Mouse (Mus musculus): Measurements from ENCODE around the gene Ugp2.
A peak's percentile ranks its signal among the peaks of the same experiment; 100 is the strongest.
"Not testable (repeated sequence)": the region's sequence is repeated elsewhere in the genome, so short reads cannot be mapped to it uniquely, and the experiment has no call there.

Ugp2 gene

DNA sequence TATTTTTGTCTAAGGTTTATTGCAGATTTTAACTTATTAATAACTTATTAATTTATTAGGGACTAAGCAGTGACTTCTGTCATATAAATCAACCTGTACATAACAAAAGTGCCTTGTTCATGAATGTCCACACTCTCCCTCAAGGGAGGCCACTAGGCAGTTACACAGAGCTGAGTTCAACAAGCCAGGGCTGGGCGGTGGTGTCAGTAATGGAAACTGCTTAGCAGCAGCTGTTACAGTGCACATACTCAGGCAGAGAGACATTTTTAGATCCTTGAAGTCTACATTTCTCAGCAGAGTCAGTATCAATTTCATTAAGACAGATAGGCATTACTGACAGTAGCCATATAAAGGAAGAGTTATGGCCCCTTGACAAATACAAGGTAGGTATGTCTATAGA lies 33.1 kb downstream of the Ugp2 start:
- no peak for DNase-seq (ENCODE audit: low read depth, low spot score)

DNA sequence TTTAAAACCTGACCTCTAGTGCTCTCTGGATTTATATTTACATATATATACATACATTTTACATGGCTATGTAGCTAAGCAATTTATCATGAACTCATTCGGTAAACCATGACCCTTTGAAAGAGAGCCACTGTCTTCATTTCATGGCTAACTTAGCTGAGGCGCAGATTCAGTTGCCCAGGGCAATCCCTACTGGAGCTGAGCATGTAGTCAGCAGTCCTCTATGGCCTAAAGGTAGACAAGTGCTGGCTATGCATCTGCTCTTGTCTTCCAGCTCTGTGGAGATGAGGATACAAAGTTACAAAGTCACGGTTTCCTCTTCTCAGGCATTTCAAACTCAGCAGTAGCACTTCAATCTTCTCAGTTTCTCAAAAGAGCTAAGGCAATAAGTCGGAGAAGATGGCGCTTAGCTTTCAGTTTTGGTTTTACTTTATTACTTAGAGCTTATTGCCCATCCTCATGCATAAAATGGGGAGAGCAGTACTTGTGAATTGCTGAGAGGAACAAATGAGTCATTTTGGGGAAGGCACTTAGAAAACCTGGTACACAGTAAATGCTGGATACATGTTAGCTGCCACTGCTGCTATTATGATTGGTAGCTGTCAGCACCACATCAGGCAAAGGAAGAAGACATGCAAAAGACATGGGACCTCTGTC lies 38.2 kb downstream of the Ugp2 start:
- no peak for DNase-seq (ENCODE audit: low read depth, low spot score)

DNA sequence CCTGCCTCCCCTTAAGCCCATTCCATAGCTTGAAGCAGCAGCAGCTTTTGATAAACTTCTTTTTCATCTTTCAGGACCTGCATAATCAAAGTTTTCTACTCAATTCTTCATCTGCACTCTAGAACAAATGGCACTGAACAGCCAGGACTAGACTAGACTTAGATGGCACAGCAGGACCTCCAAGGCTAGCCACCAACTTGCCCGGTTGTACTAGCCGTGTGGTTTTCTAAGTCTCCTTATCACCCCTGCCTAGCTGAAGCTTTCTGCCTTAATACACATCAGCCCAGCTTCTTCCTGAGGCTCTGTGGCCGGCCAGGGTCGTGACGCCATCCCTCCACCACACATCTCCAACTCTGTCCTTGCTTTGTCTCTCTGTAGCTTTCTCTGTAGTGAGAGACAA lies 42.9 kb downstream of the Ugp2 start:
- no peak for DNase-seq (ENCODE audit: low read depth, low spot score)

DNA sequence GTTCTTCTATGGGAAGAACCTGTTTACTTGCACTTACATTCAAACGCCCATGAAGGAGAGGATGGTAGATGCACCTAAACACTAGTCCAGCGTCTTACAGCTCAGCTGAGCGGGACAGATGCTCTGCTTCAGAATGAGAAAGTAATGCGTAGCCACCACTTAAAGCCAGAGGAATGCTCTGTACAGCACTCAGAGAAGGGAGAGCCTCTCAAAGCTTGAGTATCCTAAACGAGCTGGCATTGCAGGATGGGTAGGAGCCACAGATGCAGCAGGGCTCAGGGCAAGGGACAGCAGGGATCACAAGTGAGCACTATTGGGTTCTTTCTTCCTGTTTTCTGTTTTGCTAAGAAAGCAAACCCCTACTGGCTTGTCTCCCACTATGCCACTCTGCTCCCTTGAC lies 43.5 kb downstream of the Ugp2 start:
- DNase-seq (ENCODE audit: low read depth, low spot score), result no peak

DNA sequence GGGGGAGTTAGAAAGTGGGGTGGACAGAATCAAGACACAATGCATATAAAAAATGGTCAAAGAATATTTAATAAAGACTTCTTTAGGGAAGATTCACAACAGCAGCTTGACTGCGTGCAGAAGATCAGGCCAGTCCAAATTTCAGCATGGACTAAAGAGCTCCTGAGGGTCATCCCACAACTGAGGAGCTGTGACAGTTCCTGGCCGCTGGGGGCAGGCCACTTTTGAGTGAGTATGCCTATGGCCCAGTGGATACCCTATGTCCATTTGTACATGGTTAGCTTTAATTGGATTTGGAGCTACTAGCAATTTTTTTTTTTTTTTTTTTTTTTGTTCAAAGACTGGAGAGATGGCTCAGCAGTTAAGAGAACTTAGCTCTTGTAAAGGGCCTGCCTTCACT lies 44.2 kb downstream of the Ugp2 start:
- peak; percentile 46 for DNase-seq (ENCODE audit: low read depth, low spot score)

DNA sequence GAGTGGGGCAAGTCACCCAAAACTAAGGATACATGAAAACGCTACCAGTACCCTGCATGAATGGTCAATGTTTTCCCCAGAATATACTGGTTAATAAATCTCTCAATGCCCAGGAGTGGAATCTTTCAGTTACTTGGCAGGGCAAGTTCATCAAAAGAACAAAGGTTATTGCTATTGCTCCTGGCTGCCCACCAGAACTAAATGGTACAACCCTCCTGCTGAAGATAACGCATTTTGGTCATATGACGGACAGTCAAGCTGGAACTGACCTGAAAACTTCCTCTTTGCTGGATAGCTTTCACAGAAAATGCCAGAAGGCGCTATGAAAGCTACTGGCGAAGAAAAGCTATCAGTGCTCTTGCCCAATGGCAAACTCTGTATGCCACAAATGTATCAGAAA lies 45.2 kb downstream of the Ugp2 start:
- no peak for DNase-seq (ENCODE audit: low read depth, low spot score)

DNA sequence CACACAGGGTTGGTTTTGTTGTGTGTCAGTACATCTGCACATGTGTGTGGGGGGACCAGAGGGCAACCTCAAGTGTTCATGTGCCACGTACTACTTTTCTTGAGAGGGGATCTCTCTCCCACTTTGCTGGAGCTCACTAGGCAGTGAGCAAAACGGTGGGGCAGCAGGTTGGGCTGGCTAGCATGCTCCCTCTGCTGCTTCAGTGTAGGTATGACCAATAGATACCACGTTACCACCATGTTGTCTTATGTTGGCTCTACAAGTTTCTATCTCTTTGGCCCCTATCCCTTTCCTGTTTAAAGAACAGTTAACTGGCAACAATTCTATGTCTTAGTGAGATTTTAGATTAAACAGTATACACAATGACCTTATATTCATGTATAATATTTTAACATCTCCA lies 48.7 kb downstream of the Ugp2 start:
- peak; percentile 41 for DNase-seq (ENCODE audit: low read depth, low spot score)

DNA sequence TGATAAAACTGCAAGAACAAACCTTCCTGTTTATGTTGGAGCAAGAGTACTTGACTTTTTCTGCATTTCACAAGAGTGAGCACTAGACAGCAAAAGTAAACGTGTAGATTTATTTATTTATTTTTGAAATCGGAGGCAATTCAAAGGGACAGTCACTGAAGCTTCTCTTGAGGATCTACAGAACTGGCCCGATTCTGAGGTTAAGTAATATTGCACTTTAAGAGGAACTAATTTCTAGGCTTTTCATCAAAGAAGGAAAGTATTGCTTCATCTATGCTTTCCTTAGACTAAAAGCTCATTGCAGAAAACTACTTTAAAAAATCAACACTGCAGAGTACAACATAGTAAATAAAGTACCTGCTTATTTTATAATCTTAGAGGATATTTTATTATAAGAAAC lies 49.4 kb downstream of the Ugp2 start:
- no peak for DNase-seq (ENCODE audit: low read depth, low spot score)

DNA sequence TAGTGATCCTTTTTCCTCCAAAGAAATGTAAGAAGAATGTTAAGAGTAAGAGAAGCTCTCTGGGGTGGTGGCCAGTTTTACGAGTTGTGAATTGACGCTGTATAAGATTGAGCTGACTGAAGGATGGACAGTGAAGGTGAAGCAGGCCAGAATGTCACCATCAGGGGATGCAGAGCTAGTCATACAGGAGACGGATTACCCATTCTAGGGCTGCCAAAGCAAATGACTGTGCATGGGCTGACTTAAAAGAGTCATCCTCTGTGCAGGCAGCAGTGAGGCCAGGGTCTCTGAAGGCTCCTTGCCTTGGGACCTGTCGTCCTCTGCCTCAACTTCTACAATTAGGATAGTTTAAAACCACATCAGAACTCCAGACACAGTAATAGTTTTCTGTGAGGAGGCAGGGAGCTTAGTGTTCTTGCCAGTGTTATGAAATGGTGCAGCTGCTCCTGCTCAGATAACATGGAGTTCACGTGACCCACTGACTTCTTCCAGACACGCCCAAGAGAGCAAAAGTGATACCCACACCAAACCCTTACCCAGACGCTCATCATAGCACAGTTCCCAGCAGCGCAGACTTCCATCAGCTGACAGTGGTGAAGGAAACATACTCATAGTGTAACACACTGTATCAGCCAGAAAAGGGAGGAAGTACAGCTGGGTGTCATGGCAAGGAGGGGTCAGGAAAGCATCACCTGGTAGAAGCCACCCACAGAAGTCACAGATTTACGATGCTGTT lies 56.9 kb downstream of the Ugp2 start:
- no peak for DNase-seq (ENCODE audit: low read depth, low spot score)

DNA sequence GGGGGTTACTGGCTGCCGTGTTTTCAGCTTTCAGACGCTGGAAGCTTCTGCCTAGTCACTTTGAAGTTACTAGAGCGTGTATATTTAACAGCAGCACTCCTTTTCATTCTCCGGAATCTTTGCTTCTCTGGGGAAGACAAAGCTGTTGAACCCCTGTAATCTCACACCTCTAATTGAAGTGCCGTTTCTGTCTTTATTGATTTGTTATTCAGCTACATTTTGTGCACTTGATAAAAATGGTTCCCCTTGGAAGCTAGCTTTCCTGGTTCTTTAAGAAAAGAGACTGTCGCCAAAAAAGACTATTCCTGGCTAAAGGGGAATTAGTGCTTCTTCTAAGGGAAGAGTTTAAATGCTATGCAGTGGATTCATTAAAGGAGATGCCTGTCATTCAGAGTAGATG lies 61.5 kb downstream of the Ugp2 start:
- DNase-seq (ENCODE audit: low read depth, low spot score), result no peak

DNA sequence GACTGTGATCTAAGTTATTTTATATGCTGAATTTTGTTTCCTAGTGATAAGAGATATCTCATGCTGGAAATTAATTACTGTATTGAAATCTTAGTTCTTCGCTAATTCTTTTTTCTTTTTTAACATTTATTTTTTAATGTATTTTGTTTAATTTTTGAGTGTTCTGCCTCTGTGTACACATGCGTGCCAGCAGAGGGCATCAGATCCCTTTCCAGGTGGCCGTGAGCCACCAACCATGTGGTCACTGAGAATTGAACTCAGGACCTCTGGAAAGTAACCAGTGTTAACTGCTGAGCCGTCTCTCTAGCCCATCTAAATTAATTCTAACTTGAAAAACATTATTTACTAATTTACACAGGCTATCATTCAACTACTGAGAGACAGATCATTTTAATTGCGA lies 62.9 kb downstream of the Ugp2 start:
- peak; percentile 32 for DNase-seq (ENCODE audit: low read depth, low spot score)

DNA sequence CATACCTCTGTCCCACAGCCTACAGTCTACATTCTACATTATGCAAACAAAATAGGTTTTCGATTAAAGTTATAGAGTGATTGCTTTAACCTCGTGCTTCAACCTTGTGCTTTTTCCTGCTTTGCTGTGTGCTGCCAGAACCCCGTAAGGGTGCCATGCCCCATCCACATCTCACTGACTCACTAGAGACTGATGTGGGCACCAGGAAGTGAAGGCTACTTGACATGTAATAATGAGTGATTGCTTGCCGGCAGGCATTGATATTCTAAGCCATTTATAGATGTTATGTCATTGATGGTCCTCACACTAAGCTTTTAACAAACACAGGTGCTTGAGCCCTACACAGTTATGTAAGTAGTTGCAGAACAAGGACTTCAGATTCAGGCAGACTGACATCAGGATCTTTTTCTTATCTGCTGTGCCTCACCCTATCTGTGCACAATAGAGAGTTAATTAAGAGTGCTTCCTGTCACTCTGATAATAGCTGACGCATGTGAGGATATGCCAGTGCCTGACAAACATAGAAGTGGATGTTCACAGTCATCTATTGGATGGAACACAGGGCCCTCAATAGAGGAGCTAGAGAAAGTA lies 63.8 kb downstream of the Ugp2 start:
- DNase-seq (ENCODE audit: low read depth, low spot score), result no peak

DNA sequence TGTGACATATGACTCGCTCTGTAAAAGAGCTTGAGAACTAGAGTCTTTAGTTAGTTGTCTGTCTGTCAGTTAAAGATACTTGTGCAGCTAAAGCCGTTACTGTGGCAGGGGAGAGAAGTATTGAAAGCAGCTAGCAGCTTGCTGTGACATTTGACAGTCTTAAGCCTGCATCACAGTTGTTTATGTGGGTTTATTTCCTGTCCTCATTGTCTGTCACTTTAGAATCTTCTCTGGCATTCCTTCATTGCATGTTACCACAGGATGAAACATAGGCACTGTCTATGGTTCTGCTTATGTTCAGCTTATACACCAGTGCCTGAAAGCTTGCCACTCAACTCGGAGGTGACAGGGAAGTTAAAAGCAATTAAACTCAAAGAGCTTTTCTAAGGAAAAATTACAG lies 67.4 kb downstream of the Ugp2 start:
- no peak for DNase-seq (ENCODE audit: low read depth, low spot score)

DNA sequence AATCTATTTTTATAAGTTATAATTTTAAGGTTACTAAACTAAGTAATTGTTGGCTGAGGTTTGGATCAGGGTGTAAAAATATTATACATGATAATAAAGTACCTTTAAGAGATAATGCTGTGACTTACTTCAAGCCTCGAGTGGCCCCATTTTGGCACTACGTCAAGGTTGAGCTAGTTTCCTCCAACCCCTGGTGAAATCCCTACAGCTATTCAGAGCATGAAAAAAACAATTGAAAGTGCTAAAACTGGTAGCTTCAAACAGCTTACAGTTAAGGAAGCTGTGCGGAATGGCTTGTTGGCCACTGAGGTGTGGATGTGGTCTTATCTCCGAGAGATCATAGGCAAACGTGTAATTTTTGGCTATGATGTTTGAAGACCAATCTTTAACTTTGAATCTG lies 75.5 kb downstream of the Ugp2 start:
- no peak for DNase-seq (ENCODE audit: low read depth, low spot score)

DNA sequence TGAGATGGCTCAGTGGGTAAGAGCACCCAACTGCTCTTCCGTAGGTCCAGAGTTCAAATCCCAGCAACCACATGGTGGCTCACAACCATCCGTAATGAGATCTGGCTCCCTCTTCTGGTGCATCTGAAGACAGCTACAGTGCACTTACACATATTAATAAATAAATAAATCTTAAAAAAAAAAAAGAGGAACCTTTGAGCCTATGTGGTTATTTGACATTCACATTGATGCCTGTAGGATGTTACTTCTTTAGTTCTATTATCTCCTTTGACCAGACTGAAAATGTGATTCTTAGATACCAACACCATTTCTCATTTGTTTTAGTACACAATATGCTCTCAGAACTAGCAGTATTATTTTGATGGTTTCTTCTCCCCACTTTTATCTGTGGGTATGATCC lies 82.8 kb downstream of the Ugp2 start:
- DNase-seq (ENCODE audit: low read depth, low spot score), result not testable (repeated sequence)

DNA sequence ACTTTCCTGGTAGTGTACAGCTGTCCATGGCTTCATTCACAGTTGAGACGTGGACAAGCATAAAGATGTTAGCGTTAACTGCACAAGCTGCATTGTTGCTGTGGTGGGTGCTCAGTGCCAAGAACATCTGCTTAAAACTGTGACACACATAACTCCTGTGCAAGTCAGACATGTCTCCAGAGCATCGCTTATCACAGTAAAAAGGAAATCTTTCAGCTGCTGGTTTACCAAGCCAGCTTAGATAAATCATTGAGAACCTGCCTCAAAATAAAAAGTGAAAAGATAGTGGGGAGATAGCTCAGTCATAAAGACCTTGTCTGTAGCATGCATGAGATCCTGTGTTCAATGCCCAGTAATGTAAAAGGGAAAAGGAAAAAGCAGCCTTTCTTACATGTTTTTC lies 84.6 kb downstream of the Ugp2 start:
- no peak for DNase-seq (ENCODE audit: low read depth, low spot score)

DNA sequence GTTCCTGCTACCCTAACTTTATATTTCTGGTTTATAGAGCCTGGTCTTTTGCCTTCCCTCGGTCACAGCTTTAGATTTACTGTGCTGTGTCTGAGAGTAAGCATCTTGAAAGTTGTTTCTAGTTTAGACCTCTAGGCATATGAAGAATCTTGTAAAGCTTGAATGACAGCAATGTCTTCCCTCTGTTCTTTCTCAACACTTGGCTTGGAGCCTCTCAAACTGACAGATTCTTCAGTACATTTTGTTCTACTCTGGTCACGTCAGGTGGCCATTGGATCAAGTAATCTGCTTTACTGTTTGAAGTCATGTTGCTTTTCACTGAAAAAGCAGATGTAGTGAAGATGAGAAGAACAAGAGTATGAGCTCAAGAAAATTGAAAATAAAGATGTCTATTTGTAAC lies 94.8 kb downstream of the Ugp2 start:
- no peak for DNase-seq (ENCODE audit: low read depth, low spot score)
